Mouse (Mus musculus): ENCODE measurements at regions not wholly inside any gene's neighbourhood (a gene's known extent, or its start where the extent isn't known, plus 50 kb on each side); places are given as distances from the start of the nearest gene placed in this dataset.

GRCm38 (mm10) chr16:31598409-31598988, 64.7 kb upstream of the Dlg1 start:
- DNase-seq (ENCODE audit: low spot score), result peak; percentile 89

DNA sequence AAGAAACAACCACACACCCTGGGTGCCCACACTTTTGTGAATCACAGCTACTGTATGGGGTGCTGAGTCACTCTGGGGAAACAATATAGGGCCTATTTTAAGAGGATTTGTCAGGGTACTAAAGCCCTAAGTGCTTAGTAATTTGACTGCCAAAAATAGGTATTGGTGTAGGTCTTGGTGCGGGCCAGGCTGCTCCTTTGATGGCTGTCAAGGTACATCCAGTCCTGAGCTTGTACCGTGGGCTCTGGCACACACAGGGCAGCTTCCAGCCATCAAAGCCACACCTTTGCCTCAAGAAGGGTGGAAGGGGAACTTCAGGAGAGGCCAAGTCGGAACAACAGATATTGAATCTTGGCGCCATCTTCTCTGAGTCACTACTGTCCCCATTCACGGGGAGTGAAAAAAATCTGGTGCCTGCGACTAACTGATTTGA, 64.2 kb upstream of the Dlg1 start:
- no peak for DNase-seq (ENCODE audit: low spot score)

DNA sequence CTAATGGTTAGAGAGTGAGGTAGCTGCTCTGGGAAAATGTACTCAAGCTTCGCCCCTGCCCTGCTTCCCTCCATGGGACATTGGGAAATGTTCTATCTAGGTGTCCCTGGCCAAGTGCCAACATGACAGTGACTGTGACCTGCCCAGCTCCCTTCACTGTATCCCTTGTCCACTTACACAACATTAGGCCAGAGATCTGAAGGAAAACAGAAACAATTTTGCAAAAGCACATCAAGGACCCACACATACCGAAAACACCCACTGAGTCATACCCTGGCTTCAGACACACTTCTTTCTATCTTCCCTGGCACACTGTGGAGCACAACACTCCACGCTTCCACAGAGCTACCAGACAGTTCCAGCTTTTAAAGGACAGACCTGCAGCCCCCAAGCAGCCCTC, 62.0 kb upstream of the Dlg1 start:
- DNase-seq (ENCODE audit: low spot score), result no peak

DNA sequence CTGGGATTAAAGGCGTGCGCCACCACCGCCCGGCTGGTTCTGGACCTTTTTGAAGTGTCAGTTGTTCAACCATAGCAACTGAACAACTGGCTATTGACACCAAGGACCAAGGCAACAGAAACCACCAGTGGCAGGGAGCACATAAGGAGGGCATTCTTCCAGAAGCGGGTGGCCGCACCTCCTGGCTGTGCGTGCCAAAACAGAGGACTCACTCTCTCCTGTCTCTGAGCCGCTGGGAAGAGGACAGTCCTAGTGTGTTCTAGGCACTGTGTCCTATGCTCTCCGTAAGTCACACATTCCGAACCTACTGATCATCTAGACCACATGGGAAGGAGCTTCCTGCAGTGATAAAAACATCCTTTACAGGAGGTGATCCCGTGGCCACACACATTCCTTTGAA, 60.1 kb upstream of the Dlg1 start:
- DNase-seq (ENCODE audit: low spot score), result no peak

DNA sequence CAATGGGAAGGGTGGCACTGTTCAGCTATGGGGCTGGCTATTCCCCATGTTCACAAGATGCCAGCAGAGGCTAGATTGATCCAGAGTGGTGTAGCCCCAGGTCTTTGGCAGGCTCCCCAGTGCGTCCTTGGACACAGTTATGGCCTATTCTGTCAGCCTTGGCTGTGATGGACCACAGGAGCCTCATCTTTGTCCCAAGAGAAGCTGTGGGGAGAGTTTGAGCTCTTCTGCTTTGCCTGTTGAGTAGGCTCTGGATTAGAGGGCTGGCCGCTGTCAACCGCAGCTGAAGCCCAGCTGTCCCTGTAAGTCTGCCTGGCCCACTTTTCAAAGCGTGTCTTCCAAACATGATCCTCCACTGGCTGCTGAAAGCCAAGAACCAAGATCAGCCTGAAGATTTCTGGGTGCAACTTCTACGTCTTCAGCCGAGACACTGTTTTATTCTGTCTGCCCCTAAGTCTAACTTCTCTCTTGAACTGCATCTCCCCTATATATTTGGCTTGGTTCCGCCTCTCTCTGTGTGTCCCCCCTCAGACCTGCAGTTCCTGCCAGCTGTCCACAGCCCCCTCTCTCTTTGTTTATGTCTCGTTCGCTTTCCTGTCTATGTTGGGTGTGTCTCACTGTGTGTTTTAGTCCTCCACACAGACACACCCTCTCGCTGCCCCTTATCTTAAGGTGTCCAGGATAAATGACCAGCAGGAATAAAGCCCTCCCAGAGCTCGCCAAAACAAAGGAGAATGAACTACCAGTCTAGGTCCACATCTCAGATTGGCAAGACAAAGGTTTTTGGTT, 56.7 kb upstream of the Dlg1 start:
- DNase-seq (ENCODE audit: low spot score), result no peak

- DNase-seq (ENCODE audit: low spot score), result no peak
Observed at GRCm38 (mm10) chr16:31608964-31609363, 54.3 kb upstream of the Dlg1 start.

DNA sequence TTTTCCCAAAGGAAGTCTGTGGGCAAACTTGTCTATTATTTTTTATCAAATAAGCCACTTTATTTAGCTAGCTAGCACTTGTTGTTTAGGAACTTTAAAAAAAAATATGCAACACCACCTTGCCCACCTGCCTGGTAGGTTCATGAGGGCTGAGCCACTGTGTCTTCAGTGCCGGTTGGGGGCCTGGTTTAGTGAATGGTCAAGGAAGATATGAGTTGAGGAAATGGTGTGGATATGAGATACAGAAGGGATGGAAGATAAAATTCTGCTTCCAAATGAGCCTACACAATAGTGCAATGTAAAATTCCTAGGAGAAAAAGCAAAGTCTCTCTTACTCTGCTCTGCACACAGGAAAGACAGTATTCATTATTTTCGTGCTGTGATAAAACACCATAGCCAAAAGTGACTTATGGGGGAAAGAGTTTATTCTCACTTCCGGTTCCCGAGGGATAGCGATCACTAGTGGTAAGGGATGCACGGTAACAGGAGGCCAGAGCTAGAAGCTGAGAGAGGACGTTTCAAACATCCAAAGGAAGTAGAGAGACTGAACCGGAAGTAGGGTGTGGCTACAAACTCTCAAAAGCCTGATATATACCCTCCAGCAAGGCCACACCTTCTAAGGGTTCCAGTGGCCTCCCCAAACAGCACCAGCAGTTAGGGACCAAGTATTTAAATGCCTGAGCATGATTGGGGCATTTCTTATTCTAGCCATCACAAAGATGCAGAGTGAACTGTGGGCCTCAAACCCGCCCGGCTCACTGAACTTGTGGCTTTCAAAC, 53.7 kb upstream of the Dlg1 start:
- peak; percentile 35 for DNase-seq (ENCODE audit: low spot score)
